Mouse (Mus musculus) limb, embryonic 14.5 days (tissue): Measurements from ENCODE around the gene Adamts9. TPM values are rescaled to one million over a fixed set of nuclear protein-coding genes. Genes with fewer than 3 reads are reported as not detected.

Experiments used
- ATAC-seq: fragments of 200-750 bp; cut with Nextera tagmentation; 2 replicates; pipeline ENCODE4 v1.8.0; 2017; ENCODE audit warnings: low read depth, moderate number of reproducible peaks, moderate TSS enrichment; ENCODE audit not compliant: low FRiP score
- DNase-seq: peaks from one replicate; pipeline ENCODE4 v3.0.0-alpha.2; 2015; ENCODE audit warnings: low spot score
- H3K27ac ChIP-seq: fragments of 300-500 bp; sonication (generic); replicated peaks from 2 replicates; pipeline ENCODE4 v1.5.1; 2014; ENCODE audit warnings: low read depth, mild to moderate bottlenecking, low read length, moderate library complexity, mixed read lengths
- H3K27me3 ChIP-seq: fragments of 300-500 bp; sonication (generic); 2 replicates; pipeline ENCODE4 v1.6.1; 2014; ENCODE audit warnings: low read length, mixed read lengths; ENCODE audit not compliant: control insufficient read depth, insufficient read depth
- H3K36me3 ChIP-seq: fragments of 300-500 bp; sonication (generic); 2 replicates; pipeline ENCODE4 v1.6.1; 2014; ENCODE audit warnings: mild to moderate bottlenecking, low read length, moderate library complexity, mixed read lengths; ENCODE audit not compliant: control insufficient read depth, insufficient read depth
- H3K4me1 ChIP-seq: fragments of 300-500 bp; sonication (generic); 2 replicates; pipeline ENCODE4 v1.6.1; 2014; ENCODE audit warnings: antibody characterized with exemption, low read length, mixed read lengths; ENCODE audit not compliant: control insufficient read depth, insufficient read depth
- H3K4me2 ChIP-seq: fragments of 300-500 bp; sonication (generic); replicated peaks from 2 replicates; pipeline ENCODE4 v1.6.1; 2014; ENCODE audit warnings: low read depth, mild to moderate bottlenecking, low read length, moderate library complexity; ENCODE audit not compliant: severe bottlenecking
- H3K4me3 ChIP-seq: fragments of 300-500 bp; sonication (generic); replicated peaks from 2 replicates; pipeline ENCODE4 v1.5.1; 2014; ENCODE audit warnings: low read length
- H3K9ac ChIP-seq: fragments of 300-500 bp; sonication (generic); 2 replicates; pipeline ENCODE4 v1.6.1; 2014; ENCODE audit warnings: mild to moderate bottlenecking, low read depth, low read length, moderate library complexity; ENCODE audit not compliant: severe bottlenecking
- H3K9me3 ChIP-seq: fragments of 300-500 bp; sonication (generic); 2 replicates; pipeline ENCODE4 v1.6.1; 2016; ENCODE audit warnings: low read length; ENCODE audit not compliant: control insufficient read depth
- POLR2A ChIP-seq: fragments of 200-500 bp; IDR thresholded peaks from 2 replicates; pipeline ENCODE4 v1.8.0; 2012; ENCODE audit warnings: inconsistent platforms, mild to moderate bottlenecking, moderate library complexity, borderline replicate concordance; ENCODE audit not compliant: insufficient read depth, insufficient read length; ENCODE audit errors: extremely low read depth
- WGBS: fragments of 180-500 bp; shearing (Covaris S2); extraction: QIAGEN DNeasy Blood & Tissue Kit; methylation state at CpG from one replicate; pipeline ENCODE4 v1.1.7; 2014; 5-methylcytosine and 5-hydroxymethylcytosine counted together
- polyA plus RNA-seq, 2 experiments: library from polyadenylated mRNA; depleted of rRNA in 1 of 2; stranded (reverse) in 1 of 2; unstranded in 1 of 2; fragments of >200 nt; fragmentation: Nextera tagmentation in 1 of 2; extraction: Ambion mirVana in 1 of 2; gene quantifications; 2 replicates each; pipeline versions ENCODE4 v1.2.1 to v1.2.3; 2012 to 2014

Gene Adamts9
- polyA plus RNA-seq, 2 experiments, result 8.9 to 21.2 TPM

DNA sequence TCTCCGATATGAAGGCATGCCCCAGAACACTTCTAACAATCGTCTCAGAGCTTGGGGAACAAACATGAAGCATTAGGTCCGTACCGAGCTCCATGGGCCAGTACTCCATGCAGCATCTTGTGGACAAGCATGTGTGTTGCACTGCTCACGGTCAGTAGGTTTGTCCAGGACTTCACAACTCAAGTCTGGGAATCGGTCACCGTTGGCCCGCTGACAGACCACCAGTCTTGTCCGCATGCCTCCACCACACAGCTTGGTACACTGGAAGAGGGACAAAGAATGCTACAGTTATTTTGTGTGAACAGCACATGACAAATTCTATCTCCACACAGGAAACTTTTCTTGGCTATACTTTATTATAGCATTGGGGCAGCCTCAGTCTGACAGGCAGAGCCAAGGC lies 94.1 kb downstream of the Adamts9 start:
- Histone ChIP-seq H3K9me3 (no peaks in the 10 kb centered on the region), H3K4me3 (no peak overlapping the region), H3K9ac (no peak overlapping the region), H3K4me2 (no peak overlapping the region), H3K27me3 (no peaks in the 10 kb centered on the region), H3K4me1 (no peaks in the 10 kb centered on the region), H3K27ac (no peak overlapping the region), H3K36me3 (peaks cover under 1% of the 10 kb centered on the region; the same call in 1 of the 2 replicates)
- 97% methylated on average over 9 of the region's 9 CpGs for WGBS
- no peak for DNase-seq
- no peak for ATAC-seq
- no peak for TF ChIP-seq POLR2A

DNA sequence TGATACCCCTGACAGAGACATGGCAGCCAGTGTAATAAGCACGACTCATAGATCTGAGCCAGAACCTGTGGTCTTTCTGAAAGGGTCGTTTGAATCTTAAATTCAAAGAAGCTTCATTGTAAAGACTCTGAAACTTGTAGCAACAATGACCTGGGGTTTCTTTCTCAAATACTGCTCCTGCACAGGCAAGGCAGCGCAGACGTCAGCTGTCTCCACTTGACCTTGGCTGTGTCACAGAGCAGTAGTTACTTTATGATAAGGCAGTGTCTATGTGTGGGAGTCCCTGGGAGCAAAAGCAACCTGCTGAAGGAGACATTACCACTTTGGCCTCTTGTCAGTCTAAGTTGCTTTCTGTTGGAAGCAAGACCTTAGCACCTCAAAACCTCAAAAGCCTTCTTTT lies 96.7 kb downstream of the Adamts9 start:
- 70% methylated on average over 4 of the region's 4 CpGs for WGBS
- ATAC-seq, result no peak

GRCm38 (mm10) chr6:92845898-92846297 lies 97.4 kb downstream of the Adamts9 start:
- 91% methylated on average over 8 of the region's 8 CpGs for WGBS
- no peak for DNase-seq

More for the DNA sequence above, 96.7 kb downstream of the Adamts9 start:
- H3K27ac ChIP-seq, result no peak overlapping the region
- peaks cover 6% of the 10 kb centered on the region; the same call in 1 of the 2 replicates for H3K4me1 ChIP-seq
- H3K4me3 ChIP-seq, result no peak overlapping the region
- no peaks in the 10 kb centered on the region for H3K9me3 ChIP-seq
- no peak for TF ChIP-seq POLR2A
- H3K36me3 ChIP-seq, result no peaks in the 10 kb centered on the region; the same call in 1 of the 2 replicates
- H3K9ac ChIP-seq, result no peak overlapping the region
- H3K27me3 ChIP-seq, result no peaks in the 10 kb centered on the region
- DNase-seq, result no peak
- H3K4me2 ChIP-seq, result no peak overlapping the region

GRCm38 (mm10) chr6:92843474-92843873 lies 99.8 kb downstream of the Adamts9 start:
- Histone ChIP-seq H3K9ac (no peak overlapping the region), H3K4me1 (peaks cover 6% of the 10 kb centered on the region; the same call in 1 of the 2 replicates), H3K4me3 (no peak overlapping the region), H3K27ac (no peak overlapping the region), H3K36me3 (no peaks in the 10 kb centered on the region), H3K4me2 (no peak overlapping the region), H3K27me3 (no peaks in the 10 kb centered on the region), H3K9me3 (no peaks in the 10 kb centered on the region)
- DNase-seq (no peak), ATAC-seq (no peak)
- TF ChIP-seq POLR2A, result no peak
- 56% methylated on average over 2 of the region's 2 CpGs for WGBS

More at GRCm38 (mm10) chr6:92845898-92846297, 97.4 kb downstream of the Adamts9 start:
- H3K9me3 ChIP-seq, result no peaks in the 10 kb centered on the region
- H3K27me3 ChIP-seq, result no peaks in the 10 kb centered on the region
- TF ChIP-seq POLR2A, result no peak
- no peak overlapping the region for H3K4me2 ChIP-seq
- H3K4me1 ChIP-seq, result peaks cover 6% of the 10 kb centered on the region; the same call in 1 of the 2 replicates
- no peak overlapping the region for H3K9ac ChIP-seq
- no peaks in the 10 kb centered on the region; the same call in 1 of the 2 replicates for H3K36me3 ChIP-seq
- no peak overlapping the region for H3K27ac ChIP-seq
- no peak overlapping the region for H3K4me3 ChIP-seq
- ATAC-seq, result no peak

DNA sequence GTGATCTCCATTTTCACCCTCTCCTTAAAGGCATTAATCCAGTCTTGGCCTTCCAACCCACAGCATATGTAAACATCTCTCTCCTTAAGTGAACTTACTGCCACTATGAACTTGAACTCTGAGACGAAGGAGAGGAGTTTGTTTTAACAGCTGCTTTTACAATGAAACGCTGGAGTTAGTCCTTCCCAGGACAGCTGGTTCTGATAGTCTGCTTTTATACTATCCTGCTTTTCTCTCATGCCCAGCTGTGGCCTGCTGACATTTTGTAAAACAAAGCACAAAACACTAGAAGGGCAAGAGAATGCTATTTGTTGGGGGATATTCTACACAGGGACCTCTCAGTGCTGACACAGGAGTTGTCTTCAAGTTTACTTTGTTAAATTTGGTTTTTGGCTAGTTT lies 101.3 kb downstream of the Adamts9 start:
- WGBS, result 17% methylated on average over 2 of the region's 2 CpGs
- Histone ChIP-seq H3K4me3 (no peak overlapping the region), H3K27ac (no peak overlapping the region), H3K9ac (no peak overlapping the region), H3K27me3 (no peaks in the 10 kb centered on the region), H3K4me2 (no peak overlapping the region), H3K4me1 (peaks cover 6% of the 10 kb centered on the region; the same call in 1 of the 2 replicates), H3K9me3 (no peaks in the 10 kb centered on the region), H3K36me3 (peaks cover 5% of the 10 kb centered on the region; the same call in 1 of the 2 replicates)
- no peak for TF ChIP-seq POLR2A
- no peak for ATAC-seq
- no peak for DNase-seq
